Mouse (Mus musculus): ENCODE results near the gene Krtap6-2. TPM values are rescaled to one million over a fixed set of nuclear protein-coding genes. Genes with fewer than 3 reads are reported as not detected.

Gene Krtap6-2
- not detected in 2 replicates for polyA plus RNA-seq (2015; fragmentation: Nextera tagmentation; extraction: Ambion mirVana)

GRCm38 (mm10) chr16:89420011-89420410 is at the start of gene Krtap6-2:
TSS of gene Krtap6-2 (minus strand) at chr16:89420111.
- no peak for ATAC-seq
- WGBS = 93% methylated on average over 3 of the region's 3 CpGs
- no peak within 1 kb of the TSS for H3K27ac ChIP-seq (ENCODE audit: low read depth, low read length)

GRCm38 (mm10) chr16:89461189-89461588 is 41.3 kb upstream of the Krtap6-2 start:
- Histone ChIP-seq H3K27me3 (replicated peaks; ENCODE audit: control insufficient read depth, insufficient read depth, low read length) (no peaks in the 10 kb centered on the region), H3K9ac (ENCODE audit: low read depth, low read length) (no peak overlapping the region), H3K4me2 (ENCODE audit: low read length) (no peak overlapping the region), H3K4me1 (ENCODE audit: control insufficient read depth, insufficient read depth, low read depth, low read length) (no peaks in the 10 kb centered on the region), H3K36me3 (ENCODE audit: control insufficient read depth, insufficient read depth, low read length) (no peaks in the 10 kb centered on the region), H3K4me3 (ENCODE audit: low read length) (no peak overlapping the region), H3K9me3 (ENCODE audit: control insufficient read depth, low read length) (no peaks in the 10 kb centered on the region), H3K27ac (ENCODE audit: low read depth, low read length) (no peak overlapping the region)
- 64% methylated on average over 5 of the region's 5 CpGs for WGBS
- ATAC-seq = no peak

More at GRCm38 (mm10) chr16:89420011-89420410, at the start of gene Krtap6-2:
- H3K4me1 ChIP-seq (ENCODE audit: control insufficient read depth, insufficient read depth, low read depth, low read length) = no peaks in the 10 kb centered on the region
- no peak within 1 kb of the TSS for H3K4me3 ChIP-seq (ENCODE audit: low read length)
- H3K27me3 ChIP-seq (replicated peaks; ENCODE audit: control insufficient read depth, insufficient read depth, low read length) = no peaks in the 10 kb centered on the region
- H3K4me2 ChIP-seq (ENCODE audit: low read length) = no peak within 1 kb of the TSS
- no peak within 1 kb of the TSS for H3K9ac ChIP-seq (ENCODE audit: low read depth, low read length)
- H3K9me3 ChIP-seq (ENCODE audit: control insufficient read depth, low read length) = no peaks in the 10 kb centered on the region
- no peaks in the 10 kb centered on the region for H3K36me3 ChIP-seq (ENCODE audit: control insufficient read depth, insufficient read depth, low read length)

DNA sequence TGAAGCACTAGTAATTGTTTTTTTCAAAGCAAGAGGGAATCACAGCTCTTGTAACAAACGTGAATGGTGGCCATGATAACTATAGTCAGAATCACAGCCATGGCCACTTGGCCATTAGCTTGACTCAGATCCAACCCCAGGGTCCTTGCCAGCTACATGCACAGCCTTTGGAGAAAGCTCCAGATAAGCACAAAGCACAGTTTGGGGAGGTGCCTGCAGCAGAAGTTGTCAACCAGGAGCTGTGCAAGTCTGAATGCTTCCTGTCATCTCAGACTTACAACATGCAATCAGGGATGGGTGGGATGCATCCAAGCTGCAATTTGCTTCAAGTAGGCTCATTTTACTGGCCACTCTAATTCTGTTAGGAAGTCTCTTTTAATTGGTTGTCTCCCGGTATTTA is 9.7 kb upstream of the Krtap6-2 start:
- WGBS = 87% methylated on average over 2 of the region's 2 CpGs
- no peaks in the 10 kb centered on the region for H3K27me3 ChIP-seq (replicated peaks; ENCODE audit: control insufficient read depth, insufficient read depth, low read length)

GRCm38 (mm10) chr16:89425310-89425709 is 5.4 kb upstream of the Krtap6-2 start:
- no peak overlapping the region for H3K9ac ChIP-seq (ENCODE audit: low read depth, low read length)
- no peaks in the 10 kb centered on the region for H3K36me3 ChIP-seq (ENCODE audit: control insufficient read depth, insufficient read depth, low read length)
- H3K9me3 ChIP-seq (ENCODE audit: control insufficient read depth, low read length) = peaks cover 5% of the 10 kb centered on the region
- H3K27me3 ChIP-seq (replicated peaks; ENCODE audit: control insufficient read depth, insufficient read depth, low read length) = no peaks in the 10 kb centered on the region
- H3K4me1 ChIP-seq (ENCODE audit: control insufficient read depth, insufficient read depth, low read depth, low read length) = no peaks in the 10 kb centered on the region
- 96% methylated on average over 5 of the region's 5 CpGs for WGBS
- no peak overlapping the region for H3K4me2 ChIP-seq (ENCODE audit: low read length)
- no peak overlapping the region for H3K4me3 ChIP-seq (ENCODE audit: low read length)
- H3K27ac ChIP-seq (ENCODE audit: low read depth, low read length) = no peak overlapping the region
- no peak for ATAC-seq

More for the DNA sequence above, 9.7 kb upstream of the Krtap6-2 start:
- H3K36me3 ChIP-seq (ENCODE audit: control insufficient read depth, insufficient read depth, low read length) = no peaks in the 10 kb centered on the region
- no peak overlapping the region for H3K4me2 ChIP-seq (ENCODE audit: low read length)
- H3K9ac ChIP-seq (ENCODE audit: low read depth, low read length) = no peak overlapping the region
- no peak for ATAC-seq
- no peak overlapping the region for H3K4me3 ChIP-seq (ENCODE audit: low read length)
- H3K27ac ChIP-seq (ENCODE audit: low read depth, low read length) = no peak overlapping the region
- no peaks in the 10 kb centered on the region for H3K4me1 ChIP-seq (ENCODE audit: control insufficient read depth, insufficient read depth, low read depth, low read length)
- H3K9me3 ChIP-seq (ENCODE audit: control insufficient read depth, low read length) = peaks cover 5% of the 10 kb centered on the region

GRCm38 (mm10) chr16:89416311-89416710 is 3.6 kb downstream of the Krtap6-2 start:
- H3K36me3 ChIP-seq (ENCODE audit: control insufficient read depth, insufficient read depth, low read length) = no peaks in the 10 kb centered on the region
- H3K27ac ChIP-seq (ENCODE audit: low read depth, low read length) = no peak overlapping the region
- no peak overlapping the region for H3K4me2 ChIP-seq (ENCODE audit: low read length)
- H3K27me3 ChIP-seq (replicated peaks; ENCODE audit: control insufficient read depth, insufficient read depth, low read length) = no peaks in the 10 kb centered on the region
- no peaks in the 10 kb centered on the region for H3K4me1 ChIP-seq (ENCODE audit: control insufficient read depth, insufficient read depth, low read depth, low read length)
- ATAC-seq = no peak
- H3K4me3 ChIP-seq (ENCODE audit: low read length) = no peak overlapping the region
- no peaks in the 10 kb centered on the region for H3K9me3 ChIP-seq (ENCODE audit: control insufficient read depth, low read length)
- no peak overlapping the region for H3K9ac ChIP-seq (ENCODE audit: low read depth, low read length)
- 90% methylated on average over 3 of the region's 3 CpGs for WGBS

- H3K27me3 ChIP-seq (replicated peaks; ENCODE audit: control insufficient read depth, insufficient read depth, low read length) = no peaks in the 10 kb centered on the region
- H3K36me3 ChIP-seq (ENCODE audit: control insufficient read depth, insufficient read depth, low read length) = no peaks in the 10 kb centered on the region
- ATAC-seq = no peak
- no peak overlapping the region for H3K4me3 ChIP-seq (ENCODE audit: low read length)
- no peaks in the 10 kb centered on the region for H3K9me3 ChIP-seq (ENCODE audit: control insufficient read depth, low read length)
- H3K4me2 ChIP-seq (ENCODE audit: low read length) = no peak overlapping the region
- no peaks in the 10 kb centered on the region for H3K4me1 ChIP-seq (ENCODE audit: control insufficient read depth, insufficient read depth, low read depth, low read length)
- 74% methylated on average over 5 of the region's 5 CpGs for WGBS
- H3K27ac ChIP-seq (ENCODE audit: low read depth, low read length) = no peak overlapping the region
- H3K9ac ChIP-seq (ENCODE audit: low read depth, low read length) = no peak overlapping the region
Measured at GRCm38 (mm10) chr16:89410345-89411068, 9.4 kb downstream of the Krtap6-2 start.

DNA sequence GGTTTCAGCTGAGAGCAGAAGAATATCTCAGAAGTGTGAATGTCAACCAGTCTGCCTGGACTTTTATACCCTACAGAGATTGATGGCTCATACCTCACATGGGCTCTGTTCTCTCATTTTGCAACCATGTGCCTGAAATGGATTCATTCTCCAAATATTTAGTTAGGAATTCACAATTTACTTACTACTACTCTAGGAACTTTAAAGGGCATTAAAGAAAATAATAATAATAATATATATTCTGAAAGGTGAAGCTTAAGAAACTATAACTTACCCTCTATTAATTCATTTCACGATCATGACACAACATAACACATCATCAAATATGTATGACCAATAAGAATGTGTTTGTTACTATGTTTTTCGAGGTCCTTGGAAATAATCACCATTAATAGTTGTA is 16.1 kb downstream of the Krtap6-2 start, which contains the start of gene Krtap21-1:
Krtap21-1 (minus strand) TSS at position 101 of the 400 bp plus-strand sequence.
- H3K9me3 ChIP-seq (ENCODE audit: control insufficient read depth, low read length) = no peaks in the 10 kb centered on the region
- H3K9ac ChIP-seq (ENCODE audit: low read depth, low read length) = no peak within 1 kb of the TSS
- 86% methylated on average over 2 of the region's 2 CpGs for WGBS
- no peak within 1 kb of the TSS for H3K4me3 ChIP-seq (ENCODE audit: low read length)
- H3K4me1 ChIP-seq (ENCODE audit: control insufficient read depth, insufficient read depth, low read depth, low read length) = no peaks in the 10 kb centered on the region
- H3K27ac ChIP-seq (ENCODE audit: low read depth, low read length) = no peak within 1 kb of the TSS
- no peak for ATAC-seq
- H3K4me2 ChIP-seq (ENCODE audit: low read length) = no peak within 1 kb of the TSS
- H3K36me3 ChIP-seq (ENCODE audit: control insufficient read depth, insufficient read depth, low read length) = no peaks in the 10 kb centered on the region
- H3K27me3 ChIP-seq (replicated peaks; ENCODE audit: control insufficient read depth, insufficient read depth, low read length) = no peaks in the 10 kb centered on the region

GRCm38 (mm10) chr16:89372734-89373461 is 47.0 kb downstream of the Krtap6-2 start:
- ATAC-seq = no peak
- H3K4me1 ChIP-seq (ENCODE audit: control insufficient read depth, insufficient read depth, low read depth, low read length) = no peaks in the 10 kb centered on the region
- H3K27me3 ChIP-seq (replicated peaks; ENCODE audit: control insufficient read depth, insufficient read depth, low read length) = no peaks in the 10 kb centered on the region
- 75% methylated on average over 2 of the region's 2 CpGs for WGBS
- H3K9ac ChIP-seq (ENCODE audit: low read depth, low read length) = no peak overlapping the region
- no peaks in the 10 kb centered on the region for H3K9me3 ChIP-seq (ENCODE audit: control insufficient read depth, low read length)
- no peak overlapping the region for H3K27ac ChIP-seq (ENCODE audit: low read depth, low read length)
- no peak overlapping the region for H3K4me3 ChIP-seq (ENCODE audit: low read length)
- H3K36me3 ChIP-seq (ENCODE audit: control insufficient read depth, insufficient read depth, low read length) = no peaks in the 10 kb centered on the region
- H3K4me2 ChIP-seq (ENCODE audit: low read length) = no peak overlapping the region

Measured in hindbrain, embryonic 16.5 days (tissue).